Mouse (Mus musculus) hindbrain, postnatal 0 days (tissue): ENCODE measurements around the gene Btbd9. TPM values are rescaled to one million over a fixed set of nuclear protein-coding genes. Genes with fewer than 3 reads are reported as not detected.

Experiments
- ATAC-seq: fragments of 200-750 bp; cut with Nextera tagmentation; 2 replicates; pipeline ENCODE4 v1.8.0; 2017; ENCODE audit warnings: mild to moderate bottlenecking, moderate TSS enrichment, moderate library complexity
- DNase-seq: peaks from one replicate; pipeline ENCODE4 v3.0.0-alpha.2; 2015; ENCODE audit warnings: low spot score
- H3K27ac ChIP-seq: fragments of 300-500 bp; sonication (generic); 2 replicates; pipeline ENCODE4 v1.5.1; 2014; ENCODE audit warnings: mild to moderate bottlenecking
- H3K27me3 ChIP-seq: fragments of 300-500 bp; sonication (generic); 2 replicates; pipeline ENCODE4 v1.6.1; 2014; ENCODE audit warnings: low read length, mixed read lengths; ENCODE audit not compliant: insufficient read depth
- H3K36me3 ChIP-seq: fragments of 300-500 bp; sonication (generic); 2 replicates; pipeline ENCODE4 v1.6.1; 2014; ENCODE audit warnings: low read length, mixed read lengths; ENCODE audit not compliant: insufficient read depth
- H3K4me1 ChIP-seq: fragments of 300-500 bp; sonication (generic); 2 replicates; pipeline ENCODE4 v1.6.1; 2014; ENCODE audit warnings: antibody characterized with exemption, low read length, mixed read lengths; ENCODE audit not compliant: insufficient read depth
- H3K4me2 ChIP-seq: fragments of 300-500 bp; sonication (generic); 2 replicates; pipeline ENCODE4 v1.6.1; 2014; ENCODE audit warnings: low read depth, mild to moderate bottlenecking, low read length, moderate library complexity, mixed read lengths
- H3K4me3 ChIP-seq: fragments of 300-500 bp; sonication (generic); 2 replicates; pipeline ENCODE4 v1.5.1; 2014; ENCODE audit warnings: low read length
- H3K9ac ChIP-seq: fragments of 300-500 bp; sonication (generic); replicated peaks from 2 replicates; pipeline ENCODE4 v1.6.1; 2014; ENCODE audit warnings: mild to moderate bottlenecking, low read length, moderate library complexity, mixed read lengths
- H3K9me3 ChIP-seq: fragments of 300-500 bp; sonication (generic); 2 replicates; pipeline ENCODE4 v1.6.1; 2016; ENCODE audit warnings: low read length, mixed read lengths
- CTCF ChIP-seq: IDR thresholded peaks from 2 replicates; pipeline ENCODE4 v1.5.1; 2016; ENCODE audit warnings: antibody characterized with exemption, control low read depth, low read depth
- WGBS: fragments of 180-500 bp; shearing (Covaris S2); extraction: QIAGEN DNeasy Blood & Tissue Kit; methylation state at CpG from one replicate; pipeline ENCODE4 v1.1.7; 2014; 5-methylcytosine and 5-hydroxymethylcytosine counted together
- polyA plus RNA-seq: library from polyadenylated mRNA; unstranded; fragments of >200 nt; fragmentation: Nextera tagmentation; extraction: Ambion mirVana; gene quantifications from 2 replicates; pipeline ENCODE4 v1.2.1, GENCODE M21; 2015
- total RNA-seq: library from RNA; depleted of rRNA; stranded (reverse); fragments of >200 nt; gene quantifications from 2 replicates; pipeline ENCODE4 v1.2.3, GENCODE M21; 2014

Btbd9 gene
- total and polyA plus RNA-seq, 2 experiments from 2014 or later: 67.7 to 122 TPM

GRCm38 (mm10) chr17:30335746-30336145 lies 240.5 kb downstream of the Btbd9 start:
- Histone ChIP-seq H3K27me3 (no peaks in the 10 kb centered on the region), H3K36me3 (no peaks in the 10 kb centered on the region), H3K9ac (no peak overlapping the region), H3K4me1 (peaks cover 3% of the 10 kb centered on the region; the same call in 1 of the 2 replicates), H3K4me3 (no peak overlapping the region), H3K4me2 (no peak overlapping the region), H3K9me3 (no peaks in the 10 kb centered on the region), H3K27ac (no peak overlapping the region)
- no peak for ATAC-seq
- WGBS: 70% methylated on average over 8 of the region's 8 CpGs
- DNase-seq: no peak
- TF ChIP-seq CTCF: no peak

DNA sequence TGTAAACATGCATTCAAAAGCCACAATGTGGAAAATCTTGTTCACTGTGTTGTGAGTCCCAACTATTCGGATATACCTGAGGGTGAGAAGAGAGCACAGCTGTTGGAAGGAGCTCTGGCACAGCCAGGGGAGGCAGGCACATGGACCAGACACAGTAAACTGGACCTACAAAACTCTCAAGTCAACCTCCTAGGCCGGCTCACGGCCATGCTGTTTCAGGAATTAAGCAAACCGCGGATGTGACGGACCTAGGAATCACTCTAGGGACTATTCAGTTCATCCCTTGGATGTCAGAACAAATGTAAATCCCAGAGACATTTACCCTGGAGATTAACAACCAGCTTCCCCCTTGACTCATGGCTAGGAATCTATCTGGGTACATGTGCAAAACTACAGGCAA lies 242.0 kb downstream of the Btbd9 start:
- 82% methylated on average over 6 of the region's 6 CpGs for whole genome bisulfite sequencing
- no peak for DNase-seq

GRCm38 (mm10) chr17:30333136-30333535 lies 243.2 kb downstream of the Btbd9 start:
- Histone ChIP-seq H3K4me2 (no peak overlapping the region), H3K27ac (no peak overlapping the region), H3K9me3 (no peaks in the 10 kb centered on the region), H3K27me3 (no peaks in the 10 kb centered on the region), H3K4me1 (0 out of 2 replicates have a peak, but pooled peaks cover 3% of the 10 kb centered on the region), H3K4me3 (no peak overlapping the region), H3K36me3 (no peaks in the 10 kb centered on the region), H3K9ac (no peak overlapping the region)
- DNase-seq (no peak), ATAC-seq (no peak)
- TF ChIP-seq CTCF: no peak
- 88% methylated on average over 4 of the region's 4 CpGs for WGBS

More for the DNA sequence above, 242.0 kb downstream of the Btbd9 start:
- Histone ChIP-seq H3K4me2 (no peak overlapping the region), H3K36me3 (no peaks in the 10 kb centered on the region), H3K9me3 (no peaks in the 10 kb centered on the region), H3K27ac (no peak overlapping the region), H3K4me3 (no peak overlapping the region), H3K9ac (no peak overlapping the region), H3K4me1 (0 out of 2 replicates have a peak, but pooled peaks cover 3% of the 10 kb centered on the region), H3K27me3 (no peaks in the 10 kb centered on the region)
- no peak for ATAC-seq
- TF ChIP-seq CTCF: no peak

- no peak for DNase-seq
- no peak for TF ChIP-seq CTCF
- H3K9ac ChIP-seq: no peak overlapping the region
- H3K9me3 ChIP-seq: no peaks in the 10 kb centered on the region
- 71% methylated on average over 6 of the region's 6 CpGs for WGBS
- no peak overlapping the region for H3K27ac ChIP-seq
- H3K4me3 ChIP-seq: no peak overlapping the region
- H3K4me1 ChIP-seq: 0 out of 2 replicates have a peak, but pooled peaks cover 3% of the 10 kb centered on the region
- no peak for ATAC-seq
- no peaks in the 10 kb centered on the region for H3K36me3 ChIP-seq
- no peaks in the 10 kb centered on the region for H3K27me3 ChIP-seq
- no peak overlapping the region for H3K4me2 ChIP-seq
Observed at GRCm38 (mm10) chr17:30331380-30331779, 244.9 kb downstream of the Btbd9 start.

DNA sequence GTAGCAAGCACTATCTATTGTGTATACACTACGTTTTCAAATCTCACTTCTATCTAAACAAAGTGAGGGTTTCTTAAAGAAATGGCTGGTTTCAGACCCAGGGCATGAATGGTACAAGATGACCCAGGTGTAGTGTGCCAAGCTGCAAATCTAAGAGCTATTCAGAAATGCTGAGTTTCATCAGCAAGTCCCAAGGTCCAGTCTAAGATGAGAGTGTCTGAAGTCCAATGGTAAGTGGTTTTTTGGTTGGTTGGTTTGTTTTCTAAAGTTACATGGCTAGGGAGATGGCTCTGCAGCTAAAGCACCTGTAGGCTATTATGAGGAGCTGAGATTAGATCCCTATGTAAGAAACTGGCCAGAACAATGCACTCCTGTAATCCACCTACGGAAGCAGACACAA lies 246.8 kb downstream of the Btbd9 start:
- H3K27ac ChIP-seq: no peak overlapping the region
- DNase-seq: no peak
- H3K9me3 ChIP-seq: no peaks in the 10 kb centered on the region
- ATAC-seq: no peak
- no peaks in the 10 kb centered on the region for H3K27me3 ChIP-seq
- H3K4me2 ChIP-seq: no peak overlapping the region
- WGBS: 76% methylated on average over 2 of the region's 2 CpGs
- no peaks in the 10 kb centered on the region for H3K4me1 ChIP-seq
- H3K9ac ChIP-seq: no peak overlapping the region
- TF ChIP-seq CTCF: no peak
- H3K36me3 ChIP-seq: no peaks in the 10 kb centered on the region
- H3K4me3 ChIP-seq: no peak overlapping the region

DNA sequence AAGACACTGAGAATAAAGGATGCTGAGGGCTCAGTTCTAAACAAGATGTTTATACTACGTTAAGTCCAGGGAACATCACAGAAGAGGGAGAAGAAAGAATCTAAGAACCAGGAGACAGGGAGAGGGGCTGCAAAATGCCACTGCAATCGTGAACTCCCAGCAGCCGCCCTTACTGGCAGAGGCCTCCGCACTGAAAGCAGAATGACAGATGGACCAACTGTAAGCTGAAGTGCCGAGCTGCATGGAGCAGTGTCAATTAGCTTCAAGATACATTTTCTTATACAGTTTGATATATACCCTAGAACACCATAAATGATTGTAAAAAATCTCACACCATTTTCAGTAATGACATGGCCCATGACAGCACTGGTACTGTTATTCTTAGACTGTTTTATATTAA lies 247.4 kb downstream of the Btbd9 start:
- Histone ChIP-seq H3K36me3 (no peaks in the 10 kb centered on the region), H3K27me3 (no peaks in the 10 kb centered on the region), H3K4me2 (no peak overlapping the region), H3K4me1 (no peaks in the 10 kb centered on the region), H3K27ac (no peak overlapping the region), H3K4me3 (no peak overlapping the region), H3K9me3 (no peaks in the 10 kb centered on the region), H3K9ac (no peak overlapping the region)
- TF ChIP-seq CTCF: no peak
- no peak for DNase-seq
- WGBS: 52% methylated on average over 5 of the region's 5 CpGs
- no peak for ATAC-seq

DNA sequence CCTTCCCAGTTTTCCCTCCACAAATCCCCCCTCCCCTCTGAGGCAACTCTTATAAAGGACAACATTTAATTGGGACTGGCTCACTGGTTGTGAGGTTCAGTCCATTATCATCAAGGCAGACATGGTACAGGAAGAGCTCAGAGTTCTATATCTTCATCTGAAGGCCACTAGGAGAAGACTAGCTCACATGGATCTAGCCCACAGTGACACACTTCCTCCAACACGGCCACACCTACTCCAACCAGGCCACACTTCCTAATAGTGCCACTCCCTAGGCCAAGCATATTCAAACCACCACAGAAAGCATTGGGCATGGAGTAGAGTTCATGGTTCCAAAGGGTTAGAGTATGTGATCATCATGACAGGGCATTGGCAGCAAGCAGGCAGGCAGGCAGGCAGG lies 249.4 kb downstream of the Btbd9 start:
- no peak for DNase-seq
- no peak overlapping the region for H3K9ac ChIP-seq
- no peaks in the 10 kb centered on the region for H3K9me3 ChIP-seq
- H3K36me3 ChIP-seq: no peaks in the 10 kb centered on the region
- H3K4me3 ChIP-seq: no peak overlapping the region
- no peak overlapping the region for H3K4me2 ChIP-seq
- H3K27me3 ChIP-seq: no peaks in the 10 kb centered on the region
- no peak for TF ChIP-seq CTCF
- no peaks in the 10 kb centered on the region for H3K4me1 ChIP-seq
- no peak overlapping the region for H3K27ac ChIP-seq
- WGBS: 96% methylated on average over 1 of the region's 1 CpGs
- ATAC-seq: no peak
